Mouse (Mus musculus) ES-Bruce4 (cell line): ENCODE measurements around the gene Ndufaf2.

ENCODE experiments used
- CTCF ChIP-seq: IDR thresholded peaks from one replicate; pipeline ENCODE4 v1.8.1; 2011; ENCODE audit warnings: low read depth, low read length
- EP300 ChIP-seq: IDR thresholded peaks from 2 replicates; pipeline ENCODE4 v1.6.1; 2011; ENCODE audit warnings: low read depth, low read length; ENCODE audit not compliant: insufficient read depth
- POLR2A ChIP-seq: IDR thresholded peaks from one replicate; pipeline ENCODE4 v1.8.1; 2011; ENCODE audit warnings: low read length; ENCODE audit not compliant: insufficient read depth

GRCm38 (mm10) chr13:108045646-108046045 lies 112.8 kb downstream of the Ndufaf2 start:
- TF ChIP-seq CTCF (no peak), POLR2A (no peak), EP300 (no peak)
